Mouse (Mus musculus) thymus, postnatal 25 days (tissue): ENCODE results near the gene Ccdc87.

Experiments
- DNase-seq: peaks from one replicate; pipeline ENCODE4 v3.0.0; 2022

Ccdc87 gene

DNA sequence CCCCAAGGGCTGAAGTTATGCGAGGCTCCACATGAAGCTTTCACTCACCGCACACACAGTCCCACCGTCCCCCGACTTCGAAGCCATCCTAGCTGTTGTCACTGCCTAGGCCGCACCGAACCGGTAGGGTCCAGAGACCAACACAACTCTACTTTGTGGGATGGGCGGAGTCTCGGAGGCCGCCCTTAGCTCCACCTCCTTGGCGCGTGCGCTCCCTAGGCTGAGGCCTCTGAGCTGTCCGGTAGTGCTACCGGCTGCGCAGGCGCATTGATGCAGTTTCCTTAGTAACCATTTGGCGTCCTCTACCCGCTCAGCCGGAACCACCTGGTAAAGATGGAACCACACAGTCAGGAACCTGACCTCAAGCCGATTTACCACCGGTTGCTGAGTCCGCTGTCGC, at the start of gene Ccdc87, which contains the start of gene Ccs:
Gene Ccdc87, plus strand, starts transcription at position 218 of the 400 bp plus-strand sequence.
Gene Ccs, minus strand, starts transcription at position 184 of the 400 bp plus-strand sequence.
- DNase-seq = peak; percentile 94

DNA sequence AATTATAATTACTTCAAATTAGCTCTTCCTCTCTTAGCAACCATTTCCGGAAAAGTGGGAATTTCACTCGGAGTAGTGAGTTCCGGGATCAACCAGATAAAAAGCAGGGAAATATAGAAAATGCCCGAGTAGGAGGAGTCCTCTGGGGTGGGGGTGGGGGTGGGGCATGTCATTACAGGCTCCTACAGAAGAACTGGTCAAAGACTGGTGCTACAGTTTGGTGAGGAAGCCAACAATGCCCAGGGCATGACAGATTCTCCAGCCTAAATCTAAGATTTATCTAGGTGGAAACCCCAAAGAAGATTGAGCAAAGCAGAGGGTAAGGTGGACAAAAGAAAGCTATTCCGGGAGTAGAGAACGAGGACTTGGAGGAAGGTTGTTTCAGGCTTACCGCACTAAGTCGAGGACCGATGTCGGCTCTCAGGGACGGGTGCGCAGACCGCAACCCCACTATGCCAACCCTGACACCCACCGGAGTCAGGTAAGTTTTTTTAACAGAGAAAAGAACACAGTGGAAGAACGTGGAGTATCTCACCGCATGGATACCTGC, 45.8 kb upstream of the Ccdc87 start:
- no peak for DNase-seq

DNA sequence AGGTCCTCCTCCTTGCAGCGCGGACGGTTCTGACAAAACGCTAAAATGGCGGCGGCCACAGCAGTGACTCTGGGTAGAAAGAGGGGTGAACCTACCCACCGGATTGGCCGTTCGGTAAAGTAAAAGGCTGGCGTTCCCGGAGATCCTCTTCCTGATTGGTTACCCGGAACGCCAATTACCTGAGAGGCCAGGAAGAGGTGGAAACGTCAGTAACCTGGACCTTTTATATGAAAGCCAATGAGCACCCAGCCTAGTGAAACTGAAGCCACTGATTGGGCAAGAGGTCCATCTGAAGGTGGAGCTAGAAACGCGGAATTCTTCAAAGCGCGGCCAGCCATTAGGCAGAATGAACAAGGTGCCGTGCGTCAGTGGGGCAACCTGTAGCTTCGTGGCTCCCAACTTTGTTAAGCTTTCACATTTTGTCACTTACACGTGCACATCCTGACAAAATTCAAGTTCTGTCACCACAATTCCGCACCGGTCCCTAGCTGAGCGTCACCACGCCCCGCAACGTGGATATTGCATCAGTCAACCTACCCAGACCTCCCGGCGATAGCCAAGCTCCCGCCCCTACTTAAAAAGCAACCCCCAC, 45.2 kb upstream of the Ccdc87 start, which contains the start of gene Rbm4:
Gene Rbm4, minus strand, starts transcription at position 71 of the 592 bp plus-strand sequence.
- peak; percentile 97 for DNase-seq

DNA sequence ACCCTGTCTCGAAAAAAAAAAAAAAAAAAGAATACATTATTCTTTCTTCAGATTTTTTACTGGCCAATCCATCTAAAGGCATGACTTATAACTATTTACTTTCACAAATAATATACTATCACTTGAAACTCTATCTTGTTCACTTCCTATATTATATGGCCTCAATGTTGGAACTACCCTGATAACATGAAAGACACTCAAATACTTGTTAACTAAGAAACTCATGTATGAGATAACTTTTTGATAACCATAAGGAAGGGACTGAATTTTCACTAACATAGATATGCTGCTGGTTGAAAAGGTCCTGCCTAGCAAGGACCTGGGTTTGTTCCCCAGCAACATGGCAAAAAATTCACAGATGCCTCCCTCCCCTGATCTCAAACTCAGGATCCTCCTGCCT, 43.2 kb upstream of the Ccdc87 start:
- DNase-seq = no peak

DNA sequence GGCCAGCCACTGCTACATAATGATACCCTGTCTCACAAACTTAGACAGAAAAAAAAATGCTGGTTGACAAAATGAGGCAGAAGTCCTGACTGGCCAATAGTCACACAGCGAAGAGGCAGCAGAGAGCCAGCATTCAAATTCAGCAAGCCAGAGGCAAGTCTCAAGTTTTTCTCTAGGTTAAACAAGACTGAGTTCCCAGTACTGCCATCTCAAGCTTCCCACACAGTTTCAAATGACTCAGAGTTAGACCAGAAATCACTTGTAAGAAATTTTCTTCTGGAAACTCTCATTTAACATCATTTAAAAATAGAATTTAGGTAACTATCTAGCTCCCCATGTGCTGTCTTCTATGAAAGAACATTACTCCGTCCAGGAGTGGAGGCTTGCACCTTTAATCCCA, 41.3 kb upstream of the Ccdc87 start:
- DNase-seq = no peak

DNA sequence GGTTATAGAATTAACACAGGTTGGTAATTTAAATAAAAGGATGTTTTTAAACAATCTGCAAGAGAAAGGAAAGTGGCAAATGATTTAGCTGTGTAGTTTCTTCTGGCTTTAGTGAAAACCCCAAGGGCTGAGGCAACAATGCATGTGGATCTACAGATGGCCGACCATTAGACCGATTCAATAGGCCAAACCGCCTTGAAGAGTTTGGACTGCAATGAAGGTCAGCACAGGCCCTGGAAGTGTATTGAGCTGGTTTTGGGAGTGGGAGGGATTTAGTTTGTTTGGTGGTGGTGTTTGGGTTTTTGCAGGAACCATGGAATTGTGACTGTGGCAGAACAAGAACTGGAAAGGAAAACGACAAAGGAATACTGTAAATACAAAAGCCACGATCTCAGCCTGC, 40.1 kb upstream of the Ccdc87 start:
- DNase-seq = no peak

DNA sequence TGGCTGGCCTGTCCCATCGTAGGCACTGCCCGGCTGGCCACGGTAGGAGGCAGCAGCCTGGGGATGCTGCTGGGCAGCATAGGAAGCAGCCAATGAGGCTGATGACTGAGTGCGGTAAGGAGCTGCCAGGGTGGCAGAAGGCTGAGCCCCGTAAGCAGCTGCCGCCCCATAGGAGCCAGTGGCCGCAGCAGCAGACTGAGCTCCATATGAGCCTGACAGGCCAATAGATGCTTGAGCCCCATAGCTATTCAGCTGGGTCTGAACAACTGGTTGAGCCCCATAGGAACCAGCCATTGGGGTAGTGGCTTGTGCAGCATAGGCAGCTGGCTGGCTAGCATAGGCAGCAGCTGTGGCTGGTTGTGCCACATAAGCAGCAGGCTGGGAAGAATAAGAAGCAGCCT, 36.5 kb upstream of the Ccdc87 start:
- DNase-seq = no peak

DNA sequence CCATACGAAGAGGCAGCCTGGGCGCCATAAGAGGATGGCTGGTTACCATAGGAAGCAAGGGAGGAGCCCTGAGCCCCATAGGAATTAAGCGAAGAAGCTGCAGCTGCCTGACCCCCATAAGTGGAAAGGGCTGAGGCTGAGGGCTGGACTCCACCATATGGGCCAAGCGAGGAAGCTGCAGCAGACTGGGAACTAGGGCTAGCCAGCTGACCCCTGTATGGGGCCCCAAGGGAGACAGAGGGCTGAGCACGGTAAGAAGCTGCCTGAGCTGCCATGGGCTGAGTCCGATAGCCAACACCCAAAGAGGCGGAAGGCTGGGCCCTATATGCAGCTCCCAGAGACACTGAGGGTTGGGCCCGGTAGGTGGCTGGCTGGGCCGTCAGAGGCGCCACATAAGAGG, 35.9 kb upstream of the Ccdc87 start:
- no peak for DNase-seq

DNA sequence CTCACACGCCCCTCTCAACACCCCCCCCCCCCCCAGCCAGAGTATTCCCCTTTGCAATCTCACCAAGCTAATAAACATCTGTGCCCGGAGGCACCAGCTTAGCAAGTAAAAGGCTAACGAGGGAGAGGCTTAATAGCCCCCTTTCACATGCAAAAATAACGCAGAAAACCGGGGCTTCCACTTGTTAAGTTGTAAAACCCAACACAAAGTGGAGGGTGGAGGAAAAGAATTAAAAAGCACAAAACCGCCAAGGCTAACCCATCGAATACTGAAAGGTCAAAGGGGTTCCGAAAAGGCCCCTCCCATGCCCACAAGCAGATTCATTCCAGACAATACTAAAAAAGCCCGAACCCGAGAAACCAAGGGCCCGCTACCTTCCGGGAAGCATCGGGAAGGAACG, 28.9 kb upstream of the Ccdc87 start:
- DNase-seq = no peak

DNA sequence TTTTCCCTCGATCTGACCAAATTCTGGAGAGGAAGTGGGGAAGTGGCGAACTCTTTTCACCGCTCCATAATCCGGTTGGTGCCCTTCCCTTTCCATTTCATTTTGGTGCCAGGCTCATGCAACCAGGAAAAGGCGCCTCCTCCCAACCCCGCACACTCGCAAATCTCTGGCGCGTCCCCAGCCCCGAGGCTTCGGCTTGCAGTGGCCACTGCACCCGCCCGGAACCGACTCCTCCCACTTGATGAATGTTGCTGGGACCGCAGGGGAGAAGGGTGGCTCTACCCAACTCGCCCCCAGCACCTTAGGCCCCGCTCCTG, 28.5 kb upstream of the Ccdc87 start:
- no peak for DNase-seq

DNA sequence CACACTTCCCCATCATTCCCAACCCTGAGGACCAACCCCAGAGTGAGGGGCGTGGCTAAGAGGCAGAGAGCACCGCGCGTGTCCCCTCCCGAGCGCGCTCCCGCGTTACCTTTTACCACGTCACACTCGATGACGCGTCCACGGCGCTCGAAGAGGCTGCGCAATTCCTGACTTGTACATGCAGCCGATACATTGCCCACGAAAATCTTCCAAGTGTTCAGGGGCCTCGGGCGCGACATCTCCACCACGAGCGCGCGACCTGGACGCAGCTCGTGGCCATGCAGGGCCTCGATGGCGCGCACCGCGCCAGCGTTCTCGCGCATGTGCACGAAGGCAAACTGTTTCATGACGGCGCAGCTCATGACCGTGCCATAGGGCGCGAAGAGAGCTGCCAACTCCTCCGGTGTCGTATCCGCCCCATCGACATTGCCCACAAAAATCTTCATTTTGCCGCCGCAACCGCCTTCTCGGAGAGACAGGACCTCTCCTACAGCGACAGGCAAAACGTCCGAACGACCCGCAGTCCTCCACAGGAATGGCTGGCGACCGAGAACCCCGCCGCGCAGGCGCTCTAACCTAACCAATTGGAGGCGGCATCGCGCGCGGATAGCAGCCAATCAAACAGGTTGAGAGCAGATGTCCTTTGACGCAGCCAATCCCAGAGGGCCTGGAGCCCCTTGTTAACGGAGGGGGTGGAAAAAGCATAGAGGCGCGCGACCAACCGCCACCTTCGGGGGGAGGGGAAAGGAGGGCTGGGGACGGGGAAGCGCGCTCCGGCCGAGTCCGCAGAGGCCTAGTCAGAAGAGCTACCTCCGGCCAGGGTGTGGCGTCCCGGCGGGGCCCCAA, 27.9 kb upstream of the Ccdc87 start, which contains the start of the genes Gm21992 and Rbm14:
Gene Gm21992, minus strand, starts transcription at position 550 of the 846 bp plus-strand sequence.
Gene Rbm14, minus strand, starts transcription at position 572 of the 846 bp plus-strand sequence.
- peak; percentile 96 for DNase-seq

DNA sequence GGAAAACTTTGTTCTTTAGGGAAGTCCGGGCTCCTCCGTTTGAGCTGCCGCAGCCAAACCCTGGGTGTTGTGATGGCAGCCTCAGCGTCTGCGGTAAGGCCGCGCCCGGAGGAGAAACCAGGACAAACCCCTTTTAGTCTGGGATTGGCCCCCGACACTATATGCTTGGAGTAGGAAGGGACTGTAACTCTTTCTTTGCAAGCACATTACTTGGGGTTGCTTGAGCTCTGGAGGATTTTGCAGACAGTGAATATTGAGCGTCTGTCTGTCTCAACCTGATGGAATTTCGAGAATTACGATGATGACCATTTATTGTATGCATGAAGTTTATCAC, 27.3 kb upstream of the Ccdc87 start:
- DNase-seq = no peak

DNA sequence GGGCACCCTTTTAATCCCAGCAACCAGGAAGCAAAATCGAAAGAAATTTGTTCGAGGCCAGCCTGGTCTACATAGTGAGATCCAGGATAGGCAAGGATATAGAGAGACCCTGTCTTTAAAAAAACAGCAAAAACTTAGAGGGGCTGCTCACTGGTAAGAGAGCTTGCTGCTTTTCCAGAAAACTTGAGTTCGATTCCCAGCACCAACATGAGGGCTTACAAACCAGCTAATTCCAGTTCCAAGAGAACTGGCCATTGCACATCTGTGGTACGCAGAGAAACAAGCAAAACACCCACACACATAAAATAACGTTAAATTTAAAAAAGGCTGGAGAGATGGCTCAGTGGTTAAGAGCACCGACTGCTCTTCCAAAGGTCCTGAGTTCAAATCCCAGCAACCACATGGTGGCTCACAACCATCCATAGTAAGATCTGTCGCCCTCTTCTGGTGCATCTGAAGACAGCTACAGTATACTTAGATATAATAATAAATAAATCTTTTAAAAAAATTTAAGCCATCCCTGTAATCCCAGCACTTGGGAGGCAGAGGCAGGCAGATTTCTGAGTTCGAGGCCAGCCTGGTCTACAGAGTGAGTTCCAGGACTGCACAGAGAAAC, 26.7 kb upstream of the Ccdc87 start:
- DNase-seq = peak; percentile 12

DNA sequence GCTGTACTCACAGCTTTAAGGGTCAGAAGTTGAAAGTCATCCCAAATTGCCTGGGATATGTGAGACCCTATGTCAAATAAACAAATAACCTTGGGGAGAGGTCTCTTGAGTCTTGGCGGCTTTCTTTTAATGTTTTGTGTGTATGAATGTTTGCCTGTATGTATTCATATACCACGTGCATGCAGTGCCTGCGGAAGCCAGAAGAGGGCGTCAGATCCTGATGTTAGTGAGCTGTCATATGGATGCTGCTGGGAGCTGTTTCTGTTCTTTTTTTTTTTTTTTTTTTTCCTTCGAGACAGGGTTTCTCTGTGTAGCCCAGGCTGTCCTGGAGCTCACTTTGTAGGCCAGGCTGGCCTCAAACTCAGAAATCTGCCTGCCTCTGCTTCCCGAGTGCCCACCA, 26.2 kb upstream of the Ccdc87 start:
- peak; percentile 29 for DNase-seq

DNA sequence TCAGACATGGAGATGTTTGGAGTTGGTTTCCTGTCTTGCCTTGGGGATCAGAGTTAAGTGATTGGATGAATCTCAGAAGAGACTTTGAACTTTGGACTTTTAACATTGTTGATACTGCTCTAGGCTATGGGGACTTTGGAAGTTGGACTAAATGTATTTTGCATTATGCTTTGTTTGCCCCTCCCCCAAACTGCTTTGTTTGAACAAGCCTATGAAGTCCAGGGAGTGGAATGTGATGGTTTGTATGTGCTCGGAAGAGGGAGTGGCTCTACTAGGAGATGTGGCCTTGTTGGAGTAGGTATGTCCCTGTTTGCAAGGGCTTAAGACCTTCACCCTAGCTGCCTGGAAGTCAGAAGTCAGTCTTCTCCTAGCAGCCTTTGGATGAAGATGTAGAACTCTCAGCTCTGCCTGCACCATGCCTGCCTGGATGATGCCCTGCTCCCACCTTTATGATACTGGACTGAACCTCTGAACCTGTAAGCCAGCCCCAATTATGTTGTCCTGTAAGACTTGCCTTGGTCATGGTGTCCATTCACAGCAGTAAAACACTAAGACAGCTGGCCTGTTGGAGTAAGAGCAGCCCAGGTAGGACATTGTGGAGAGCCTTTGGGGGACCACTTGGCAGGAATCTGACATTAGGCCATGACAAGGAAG, 21.9 kb upstream of the Ccdc87 start:
- no peak for DNase-seq

DNA sequence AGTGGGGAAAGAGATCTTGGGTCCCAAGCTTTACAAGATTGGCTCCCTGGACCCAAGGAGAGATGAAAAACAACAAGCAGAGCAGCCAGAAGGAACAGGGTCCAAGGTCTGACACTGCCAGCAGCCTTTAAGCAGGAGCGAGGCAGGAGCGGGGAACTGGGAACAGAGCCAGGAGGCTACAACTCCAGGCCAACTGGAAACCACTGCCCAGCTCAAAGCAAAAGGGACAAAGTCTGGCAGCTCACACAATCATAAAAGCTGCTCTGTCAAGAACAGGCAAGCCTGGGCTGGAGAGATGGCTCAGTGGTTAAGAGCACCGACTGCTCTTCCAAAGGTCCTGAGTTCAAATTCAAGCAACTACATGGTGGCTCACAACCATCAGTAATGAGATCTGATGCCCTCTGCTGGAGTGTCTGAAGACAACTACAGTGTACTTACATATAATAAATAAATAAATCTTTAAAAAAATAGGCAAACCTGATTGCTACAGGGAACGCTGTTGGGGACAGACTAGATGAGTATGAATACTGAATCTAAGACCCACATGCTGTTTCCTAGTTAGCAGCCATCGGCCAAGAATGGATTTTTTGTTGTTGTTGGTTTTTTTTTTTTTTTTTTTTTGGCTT, 18.4 kb upstream of the Ccdc87 start:
- no peak for DNase-seq

DNA sequence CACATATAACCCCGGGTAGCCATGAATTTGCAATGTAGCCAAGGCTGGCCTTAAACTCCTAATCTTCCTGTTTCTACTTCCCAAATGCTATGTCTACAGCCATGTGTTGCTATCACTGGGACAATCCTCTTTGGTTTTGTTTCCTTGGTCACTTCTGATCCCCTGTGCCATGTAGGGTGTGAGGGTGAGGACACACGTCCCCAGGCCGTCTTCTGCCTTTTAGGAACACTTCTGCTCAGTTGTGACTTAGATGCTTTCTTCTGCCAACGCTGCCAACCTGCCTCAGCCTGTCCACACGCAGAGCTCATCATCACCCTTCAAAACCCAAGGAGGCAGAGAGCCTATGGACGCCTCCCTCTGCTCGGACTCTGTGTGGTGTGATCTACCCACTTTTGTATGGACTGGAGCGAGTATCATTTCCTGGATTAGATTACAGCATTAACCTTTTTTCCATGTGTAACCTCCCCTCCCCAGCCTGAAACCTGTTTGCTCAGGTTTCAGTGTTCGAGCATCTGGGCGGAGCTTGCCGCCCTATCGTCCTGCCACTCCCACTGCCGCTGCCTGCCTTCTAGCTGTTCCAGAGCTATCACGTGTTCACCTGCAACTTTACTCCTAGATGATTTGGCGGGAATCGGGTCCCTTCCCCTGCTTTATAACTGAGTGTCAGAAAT, 10.6 kb upstream of the Ccdc87 start:
- no peak for DNase-seq

DNA sequence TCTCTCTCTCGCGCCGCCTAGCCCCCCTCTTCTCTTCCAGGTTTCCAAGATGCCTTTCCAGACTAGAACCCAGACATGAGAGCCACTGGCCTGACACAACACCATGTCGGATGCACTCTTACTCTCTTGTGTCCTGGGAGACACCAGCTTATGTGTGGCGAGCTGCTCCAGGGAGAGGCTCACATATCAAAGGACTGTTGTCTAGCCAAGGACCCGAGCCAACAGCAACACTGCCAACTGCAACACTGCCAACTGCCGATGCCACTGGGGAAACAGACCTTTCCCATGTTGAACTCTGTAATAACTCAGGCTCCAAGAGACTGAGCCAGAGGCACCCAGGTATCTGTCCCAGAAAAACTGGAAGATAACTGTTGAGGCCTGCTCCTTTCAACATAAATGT, 10.0 kb upstream of the Ccdc87 start:
- DNase-seq = no peak

DNA sequence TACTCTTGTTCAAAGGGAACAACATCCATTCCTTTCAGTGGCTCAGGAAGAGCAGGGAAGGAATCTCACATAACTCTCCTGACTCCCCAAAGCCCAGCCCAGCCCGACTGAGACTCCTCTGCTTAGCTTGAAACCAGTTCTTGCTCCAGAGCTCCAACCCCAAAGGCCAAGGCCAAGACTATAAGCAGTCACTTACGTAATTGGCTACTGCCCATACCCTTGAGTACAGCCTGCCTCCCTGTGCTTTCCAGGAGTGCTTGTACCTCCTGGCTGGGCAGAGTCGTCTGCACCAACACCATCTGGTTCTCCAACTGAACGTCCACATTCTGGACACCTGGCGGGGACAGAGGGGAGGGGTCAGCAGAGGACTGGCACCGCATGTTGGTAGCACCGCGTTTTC, 5.2 kb upstream of the Ccdc87 start:
- DNase-seq = no peak

DNA sequence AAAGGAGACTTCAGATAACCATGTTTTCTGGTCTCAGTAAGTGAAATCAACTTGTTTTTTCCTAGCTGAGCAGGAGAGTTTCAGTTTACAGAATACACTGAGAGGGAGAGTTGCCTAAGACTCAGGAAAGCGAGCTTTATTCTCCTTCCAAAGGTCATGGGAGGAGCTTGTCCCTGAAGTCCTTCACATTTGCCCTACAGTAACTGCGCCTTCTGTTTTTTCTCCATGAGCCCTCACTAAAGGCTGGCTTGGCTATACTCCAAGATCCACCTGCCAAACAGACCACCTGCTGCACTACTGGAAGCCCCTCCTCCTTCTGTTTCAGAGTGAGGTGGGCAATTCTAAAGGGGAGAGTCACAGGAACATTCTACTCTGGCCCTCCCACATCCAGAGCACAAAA, 3.1 kb upstream of the Ccdc87 start:
- DNase-seq = no peak

DNA sequence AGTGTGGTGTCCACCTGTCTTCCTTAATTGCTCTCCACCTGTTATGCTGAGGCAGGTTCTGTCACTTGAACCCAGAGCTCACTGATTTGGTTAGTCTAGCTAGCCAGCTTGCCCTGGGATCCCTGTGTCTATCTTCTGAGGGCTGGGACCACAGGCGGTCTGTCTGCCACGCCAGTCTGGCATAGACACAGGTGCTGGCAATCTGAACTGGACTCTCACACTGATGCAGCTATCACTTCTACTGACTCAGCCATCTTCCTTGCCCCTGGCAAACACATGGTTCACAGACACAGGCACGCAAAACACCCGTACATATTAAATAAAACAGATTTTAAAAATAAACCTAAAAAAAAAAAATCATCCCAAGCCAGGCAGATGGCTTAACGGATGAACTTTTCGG, 2.1 kb upstream of the Ccdc87 start:
- no peak for DNase-seq

DNA sequence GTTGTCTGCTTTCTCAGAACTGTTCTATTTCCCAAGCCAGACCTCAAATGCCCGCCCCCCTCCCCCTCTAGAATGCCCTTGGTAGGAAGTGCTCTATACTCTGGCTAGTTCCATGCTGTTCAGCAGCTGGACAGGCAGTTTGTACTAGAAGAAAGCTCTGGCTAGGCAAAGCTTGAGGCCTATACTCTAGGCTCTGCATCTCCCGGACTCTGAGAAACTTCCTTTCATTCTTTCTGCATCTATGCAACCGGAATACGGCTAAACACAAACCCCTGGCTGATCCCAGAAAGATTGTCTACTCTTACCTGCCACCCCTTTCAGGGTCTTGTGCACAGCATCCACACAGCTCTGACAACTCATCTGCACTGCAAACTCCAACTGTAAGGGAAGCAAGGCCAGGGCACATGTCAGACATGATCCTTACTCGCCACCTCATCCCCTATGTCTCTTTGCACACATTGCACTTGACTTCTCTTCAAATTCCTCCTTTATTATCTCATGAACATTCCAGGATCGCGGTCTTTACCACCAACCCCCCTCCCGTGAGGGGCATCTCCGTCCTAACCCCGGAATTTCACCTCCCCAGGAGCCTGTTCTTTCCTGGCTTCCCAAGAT, 533 bp upstream of the Ccdc87 start:
- no peak for DNase-seq
